Mouse (Mus musculus) forebrain, embryonic 14.5 days (tissue): ENCODE results near the gene Ablim1. TPM values are rescaled to one million over a fixed set of nuclear protein-coding genes. Genes with fewer than 3 reads are reported as not detected.
A peak's percentile ranks its signal among the peaks of the same experiment; 100 is the strongest.

Source experiments
- ATAC-seq: fragments of 200-750 bp; cut with Nextera tagmentation; 2 replicates; pipeline ENCODE4 v1.8.0; 2017; ENCODE audit warnings: mild to moderate bottlenecking, moderate library complexity
- DNase-seq: peaks from one replicate; pipeline ENCODE4 v3.0.0-alpha.2; 2015; ENCODE audit warnings: low spot score
- H3K27ac ChIP-seq: fragments of 300-500 bp; sonication (generic); 2 replicates; pipeline ENCODE4 v1.5.1; 2014; ENCODE audit warnings: low read depth, mild to moderate bottlenecking, control low read depth, low read length, moderate library complexity
- H3K27me3 ChIP-seq: fragments of 300-500 bp; sonication (generic); replicated peaks from 2 replicates; pipeline ENCODE4 v1.6.1; 2014; ENCODE audit warnings: low read length, control low read depth, mixed read lengths; ENCODE audit not compliant: control insufficient read depth, insufficient read depth
- H3K36me3 ChIP-seq: fragments of 300-500 bp; sonication (generic); 2 replicates; pipeline ENCODE4 v1.6.1; 2014; ENCODE audit warnings: low read length, control low read depth; ENCODE audit not compliant: control insufficient read depth, insufficient read depth
- H3K4me1 ChIP-seq: fragments of 300-500 bp; sonication (generic); 2 replicates; pipeline ENCODE4 v1.6.1; 2014; ENCODE audit warnings: antibody characterized with exemption, low read length, control low read depth; ENCODE audit not compliant: control insufficient read depth, insufficient read depth
- H3K4me2 ChIP-seq: fragments of 300-500 bp; sonication (generic); 2 replicates; pipeline ENCODE4 v1.6.1; 2014; ENCODE audit warnings: mild to moderate bottlenecking, control low read depth, low read length
- H3K4me3 ChIP-seq: fragments of 300-500 bp; sonication (generic); 2 replicates; pipeline ENCODE4 v1.5.1; 2014; ENCODE audit warnings: low read depth, low read length, control low read depth
- H3K9ac ChIP-seq: fragments of 300-500 bp; sonication (generic); 2 replicates; pipeline ENCODE4 v1.6.1; 2014; ENCODE audit warnings: mild to moderate bottlenecking, low read length, control low read depth, moderate library complexity
- H3K9me3 ChIP-seq: fragments of 300-500 bp; sonication (generic); replicated peaks from 2 replicates; pipeline ENCODE4 v1.6.1; 2016; ENCODE audit warnings: low read length, control low read depth, mixed read lengths; ENCODE audit not compliant: control insufficient read depth
- WGBS: fragments of 180-500 bp; shearing (Covaris S2); extraction: QIAGEN DNeasy Blood & Tissue Kit; methylation state at CpG from one replicate; pipeline ENCODE4 v1.1.7; 2014; 5-methylcytosine and 5-hydroxymethylcytosine counted together
- polyA plus RNA-seq: library from polyadenylated mRNA; unstranded; fragments of >200 nt; fragmentation: Nextera tagmentation; extraction: Ambion mirVana; gene quantifications from 2 replicates; pipeline ENCODE4 v1.2.1, GENCODE M21; 2014

Ablim1 gene
- polyA plus RNA-seq, 1 experiment from 2014 or later, result 24.0 TPM

DNA sequence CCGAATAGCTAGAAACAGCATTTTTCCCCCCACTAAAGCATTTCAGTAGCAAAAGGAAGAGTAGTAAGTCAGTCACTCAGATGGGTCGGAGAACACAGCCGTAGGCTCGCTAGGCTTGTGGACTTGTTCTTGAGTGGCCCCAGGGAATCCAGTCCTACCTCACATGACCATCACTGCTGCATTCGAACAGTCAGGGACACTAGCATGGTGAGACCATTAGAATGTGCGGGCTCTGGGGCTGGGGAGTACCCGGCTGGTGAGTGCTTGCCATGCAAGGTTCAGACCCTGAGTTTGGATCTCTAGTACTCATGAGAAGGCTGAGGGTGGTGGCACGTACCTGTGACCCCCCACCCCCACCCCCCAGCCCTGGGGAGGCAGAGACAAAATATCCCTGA, 296.9 kb downstream of the Ablim1 start:
- H3K36me3 ChIP-seq, result no peaks in the 10 kb centered on the region
- no peak overlapping the region for H3K27ac ChIP-seq
- ATAC-seq (no peak), DNase-seq (no peak)
- no peaks in the 10 kb centered on the region for H3K9me3 ChIP-seq
- H3K4me1 ChIP-seq, result no peaks in the 10 kb centered on the region
- no peaks in the 10 kb centered on the region for H3K27me3 ChIP-seq
- H3K4me2 ChIP-seq, result no peak overlapping the region
- no peak overlapping the region for H3K4me3 ChIP-seq
- H3K9ac ChIP-seq, result no peak overlapping the region
- 87% methylated on average over 8 of the region's 8 CpGs for WGBS

DNA sequence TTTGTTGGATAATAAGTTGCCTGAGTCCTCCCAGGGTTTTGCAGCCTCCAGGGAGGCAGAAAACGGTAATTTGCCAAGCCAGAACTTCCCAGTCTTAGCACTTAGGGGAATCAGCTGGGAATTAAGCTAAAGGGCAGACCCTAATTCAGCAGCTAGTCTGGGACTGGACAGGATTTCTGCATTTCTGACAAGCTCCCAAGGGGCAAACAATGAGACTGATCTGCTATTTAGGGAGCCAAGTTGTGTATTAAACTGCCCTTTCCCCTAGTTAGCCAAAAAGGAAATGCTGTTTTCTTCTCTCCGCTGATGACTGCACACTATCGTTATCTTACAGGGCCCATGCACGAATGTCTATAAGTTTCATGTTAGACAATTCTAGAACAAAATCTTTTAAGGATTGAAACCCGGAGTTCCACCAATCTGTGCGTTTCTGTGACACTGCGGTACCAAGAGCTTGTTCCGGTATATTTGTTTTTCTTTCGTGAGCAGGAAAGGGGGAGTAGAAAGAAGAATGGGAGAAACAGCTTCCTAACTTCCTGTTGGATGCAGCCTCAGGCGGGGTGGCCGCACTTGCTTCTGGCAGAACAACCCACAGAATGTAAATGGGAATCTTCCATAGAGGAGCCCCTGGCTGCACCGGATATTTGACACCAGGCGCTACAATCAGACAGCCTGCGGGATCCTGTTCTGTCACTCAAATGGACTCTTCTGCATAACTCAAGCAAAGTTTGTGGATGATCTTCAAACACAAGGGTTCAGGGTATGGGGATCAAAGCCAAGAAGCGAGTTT, 297.5 kb downstream of the Ablim1 start:
- H3K27ac ChIP-seq, result no peak overlapping the region
- 60% methylated on average over 15 of the region's 15 CpGs for WGBS
- no peaks in the 10 kb centered on the region for H3K4me1 ChIP-seq
- no peak overlapping the region for H3K4me2 ChIP-seq
- H3K36me3 ChIP-seq, result no peaks in the 10 kb centered on the region
- H3K9ac ChIP-seq, result no peak overlapping the region
- H3K4me3 ChIP-seq, result no peak overlapping the region
- H3K27me3 ChIP-seq, result no peaks in the 10 kb centered on the region
- ATAC-seq, result no peak
- DNase-seq, result no peak
- H3K9me3 ChIP-seq, result no peaks in the 10 kb centered on the region

DNA sequence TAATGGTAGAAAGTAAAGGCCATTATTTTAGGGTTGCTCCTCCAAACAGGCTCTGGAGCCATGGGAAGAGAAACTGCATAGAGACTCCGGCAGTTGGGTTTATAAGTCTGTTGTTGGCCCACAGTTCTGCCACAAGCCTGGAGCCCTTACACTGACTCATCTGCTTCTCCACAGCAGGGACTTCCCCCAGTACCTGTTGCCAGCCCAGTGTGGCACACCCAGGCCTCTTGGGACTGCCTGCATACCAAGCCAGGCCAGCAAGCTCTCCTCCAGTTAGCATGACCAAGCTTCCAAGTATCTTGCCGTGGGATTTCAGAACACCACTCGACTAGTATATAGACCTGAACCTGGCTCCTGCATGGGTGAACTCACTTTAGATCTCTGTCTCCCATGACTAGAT, 299.9 kb downstream of the Ablim1 start:
- H3K4me3 ChIP-seq, result no peak overlapping the region
- H3K9me3 ChIP-seq, result no peaks in the 10 kb centered on the region
- WGBS, result 87% methylated on average over 3 of the region's 3 CpGs
- no peak overlapping the region for H3K9ac ChIP-seq
- ATAC-seq (no peak), DNase-seq (no peak)
- H3K4me1 ChIP-seq, result no peaks in the 10 kb centered on the region
- H3K27me3 ChIP-seq, result no peaks in the 10 kb centered on the region
- H3K36me3 ChIP-seq, result no peaks in the 10 kb centered on the region
- no peak overlapping the region for H3K27ac ChIP-seq
- H3K4me2 ChIP-seq, result no peak overlapping the region

GRCm38 (mm10) chr19:57013271-57013677, 301.4 kb downstream of the Ablim1 start:
- H3K4me3 ChIP-seq, result no peak overlapping the region
- H3K27ac ChIP-seq, result no peak overlapping the region
- peaks cover 4% of the 10 kb centered on the region; the same call in 1 of the 2 replicates for H3K27me3 ChIP-seq
- ATAC-seq (no peak), DNase-seq (no peak)
- H3K4me1 ChIP-seq, result no peaks in the 10 kb centered on the region
- H3K9ac ChIP-seq, result no peak overlapping the region
- H3K4me2 ChIP-seq, result no peak overlapping the region
- H3K36me3 ChIP-seq, result no peaks in the 10 kb centered on the region
- no peaks in the 10 kb centered on the region for H3K9me3 ChIP-seq
- WGBS, result 62% methylated on average over 6 of the region's 6 CpGs

GRCm38 (mm10) chr19:57012068-57012467, 302.7 kb downstream of the Ablim1 start:
- no peak overlapping the region for H3K4me3 ChIP-seq
- no peak overlapping the region for H3K4me2 ChIP-seq
- H3K36me3 ChIP-seq, result no peaks in the 10 kb centered on the region
- H3K9ac ChIP-seq, result no peak overlapping the region
- peaks cover 16% of the 10 kb centered on the region; the same call in 1 of the 2 replicates for H3K27me3 ChIP-seq
- no peaks in the 10 kb centered on the region for H3K9me3 ChIP-seq
- WGBS, result 86% methylated on average over 3 of the region's 3 CpGs
- no peak for ATAC-seq
- DNase-seq, result no peak
- no peak overlapping the region for H3K27ac ChIP-seq
- H3K4me1 ChIP-seq, result peaks cover 6% of the 10 kb centered on the region; the same call in 1 of the 2 replicates

DNA sequence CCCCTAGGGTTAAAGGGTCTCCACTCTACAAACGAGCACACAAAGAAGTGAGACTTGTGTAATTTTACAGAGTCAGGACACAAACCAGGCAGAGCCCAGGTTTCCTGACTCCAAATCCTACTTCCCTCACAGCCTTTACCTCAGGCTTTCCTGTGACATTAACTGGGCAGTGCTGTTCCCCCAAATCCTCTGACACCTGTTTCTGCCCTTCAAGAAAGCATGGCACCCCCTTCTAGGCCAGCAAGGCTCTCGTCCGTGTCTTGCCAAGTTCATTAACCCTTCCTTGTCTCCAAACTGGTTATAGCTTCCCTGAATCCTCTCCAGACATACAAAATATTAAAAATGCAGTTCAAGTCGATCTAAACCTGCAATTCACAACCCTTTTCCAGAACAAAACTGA, 304.7 kb downstream of the Ablim1 start:
- no peak overlapping the region for H3K9ac ChIP-seq
- 30% methylated on average over 4 of the region's 4 CpGs for WGBS
- DNase-seq (no peak), ATAC-seq (no peak)
- no peaks in the 10 kb centered on the region for H3K36me3 ChIP-seq
- H3K27ac ChIP-seq, result no peak overlapping the region
- peaks cover 22% of the 10 kb centered on the region; the same call in 1 of the 2 replicates for H3K27me3 ChIP-seq
- H3K4me2 ChIP-seq, result no peak overlapping the region
- no peaks in the 10 kb centered on the region for H3K9me3 ChIP-seq
- H3K4me3 ChIP-seq, result no peak overlapping the region
- peaks cover 6% of the 10 kb centered on the region; the same call in 1 of the 2 replicates for H3K4me1 ChIP-seq

GRCm38 (mm10) chr19:57009653-57010052, 305.1 kb downstream of the Ablim1 start:
- Histone ChIP-seq H3K36me3 (no peaks in the 10 kb centered on the region), H3K4me2 (no peak overlapping the region), H3K27ac (no peak overlapping the region), H3K9me3 (no peaks in the 10 kb centered on the region), H3K4me1 (peaks cover 6% of the 10 kb centered on the region; the same call in 1 of the 2 replicates), H3K4me3 (no peak overlapping the region), H3K9ac (no peak overlapping the region), H3K27me3 (peaks cover 22% of the 10 kb centered on the region; the same call in 1 of the 2 replicates)
- ATAC-seq, result no peak
- no peak for DNase-seq
- 44% methylated on average over 4 of the region's 4 CpGs for WGBS

GRCm38 (mm10) chr19:57007781-57008710, 306.7 kb downstream of the Ablim1 start, which contains the start of gene Afap1l2:
Gene Afap1l2, minus strand, starts transcription at chr19:57008228.
- Histone ChIP-seq H3K27ac (no peak within 1 kb of the TSS), H3K4me2 (peak within 1 kb of the TSS; percentile 83), H3K9ac (peak within 1 kb of the TSS; percentile 59), H3K27me3 (peaks cover 22% of the 10 kb centered on the region; the same call in 1 of the 2 replicates), H3K4me3 (peak within 1 kb of the TSS; percentile 42), H3K9me3 (no peaks in the 10 kb centered on the region), H3K4me1 (peaks cover 6% of the 10 kb centered on the region; the same call in 1 of the 2 replicates), H3K36me3 (no peaks in the 10 kb centered on the region)
- WGBS, result 3% methylated on average over 65 of the region's 68 CpGs
- DNase-seq (no peak), ATAC-seq (peak; percentile 23; the same call in 1 of the 2 replicates)
